Mouse (Mus musculus) frontal cortex, adult 2 months (tissue): ENCODE results near the gene Rgs8. TPM values are rescaled to one million over a fixed set of nuclear protein-coding genes. Genes with fewer than 3 reads are reported as not detected.

Experiments
- DNase-seq, 2 experiments: peaks; one replicate each; pipeline ENCODE4 v3.0.0; 2022; ENCODE audit warnings: low spot score in 1 of 2; ENCODE audit errors: extremely low spot score in 1 of 2
- polyA plus RNA-seq: library from polyadenylated mRNA; depleted of rRNA; stranded (reverse); fragments of >200 nt; gene quantifications from 2 replicates; pipeline ENCODE4 v1.2.3, GENCODE M21; 2012

The Rgs8 gene
- polyA plus RNA-seq, 1 experiment, result 32.9 TPM

DNA sequence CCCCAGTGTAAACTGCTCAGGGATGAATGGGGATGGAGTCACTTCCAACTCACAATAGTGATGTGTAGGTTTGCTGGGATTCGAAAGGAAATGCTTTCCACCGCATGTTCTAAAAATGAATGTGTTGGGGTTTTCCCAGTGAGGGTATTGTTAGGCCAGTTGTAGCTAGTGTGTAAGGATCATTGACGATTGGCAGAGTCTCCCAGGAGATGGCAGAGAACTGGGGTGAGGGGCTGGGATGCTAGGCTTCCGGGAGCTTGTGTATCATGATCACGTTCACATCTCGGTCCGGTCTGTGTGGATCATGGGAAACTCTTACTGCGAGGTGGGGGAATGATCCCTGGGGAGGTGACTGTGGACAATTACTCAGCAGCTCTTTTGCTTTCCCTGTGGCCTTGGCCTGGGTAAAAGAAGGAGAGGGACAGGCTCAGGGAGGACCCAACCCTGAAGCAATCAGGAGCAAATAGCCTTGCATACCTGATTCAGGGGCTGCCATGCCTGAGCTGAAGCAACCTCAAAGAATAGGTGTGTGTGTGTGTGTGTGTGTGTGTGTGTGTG lies 50.1 kb downstream of the Rgs8 start:
- no peak for DNase-seq

DNA sequence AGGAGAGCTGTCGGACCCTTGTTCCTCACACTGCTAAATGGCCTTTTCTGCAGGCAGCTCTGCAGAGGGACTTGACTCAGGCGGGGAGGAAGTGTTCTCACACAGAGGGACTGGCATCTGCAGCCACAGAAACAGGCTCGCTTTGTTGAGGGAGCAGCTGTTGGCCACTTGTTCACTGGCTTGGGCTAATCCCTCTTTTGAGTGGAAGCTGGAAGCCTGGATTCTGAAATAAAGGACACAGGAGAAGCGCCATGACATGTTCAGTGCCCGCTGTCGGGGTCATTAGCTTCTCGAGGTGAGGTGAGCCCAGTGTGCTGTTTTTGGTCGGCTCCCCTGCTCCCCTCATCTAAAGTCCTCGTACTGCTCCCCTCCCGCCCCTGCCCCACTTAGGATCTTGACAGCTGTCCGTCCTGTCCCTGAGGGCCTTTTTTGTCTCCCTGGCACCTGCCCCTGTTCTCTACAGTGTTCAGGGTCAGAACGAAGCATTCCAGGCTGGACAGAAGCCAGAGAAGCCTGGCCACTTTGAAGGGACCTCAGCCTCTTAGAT lies 50.7 kb downstream of the Rgs8 start:
- peak in 1 of 2 experiments; percentile 54 for DNase-seq

DNA sequence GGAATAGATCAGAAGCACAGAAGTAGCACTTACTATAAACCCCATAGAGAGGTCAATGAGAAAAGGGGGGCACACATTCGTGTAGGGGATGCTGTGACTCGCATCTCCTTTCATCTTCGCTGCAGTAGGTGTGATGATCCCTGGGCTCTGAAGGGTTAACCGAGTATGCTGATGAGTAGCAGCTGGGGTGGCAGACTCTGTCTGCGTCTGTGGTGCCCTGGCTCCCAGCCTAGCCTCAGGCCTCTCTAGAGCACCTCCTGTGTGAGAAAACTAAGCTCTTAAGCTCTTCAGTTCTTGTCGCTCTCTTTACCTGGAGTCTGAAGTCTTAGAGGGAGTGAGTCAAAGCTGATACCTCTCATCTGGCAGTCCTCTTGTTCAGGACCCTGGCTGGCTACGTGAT lies 51.3 kb downstream of the Rgs8 start:
- no peak for DNase-seq

DNA sequence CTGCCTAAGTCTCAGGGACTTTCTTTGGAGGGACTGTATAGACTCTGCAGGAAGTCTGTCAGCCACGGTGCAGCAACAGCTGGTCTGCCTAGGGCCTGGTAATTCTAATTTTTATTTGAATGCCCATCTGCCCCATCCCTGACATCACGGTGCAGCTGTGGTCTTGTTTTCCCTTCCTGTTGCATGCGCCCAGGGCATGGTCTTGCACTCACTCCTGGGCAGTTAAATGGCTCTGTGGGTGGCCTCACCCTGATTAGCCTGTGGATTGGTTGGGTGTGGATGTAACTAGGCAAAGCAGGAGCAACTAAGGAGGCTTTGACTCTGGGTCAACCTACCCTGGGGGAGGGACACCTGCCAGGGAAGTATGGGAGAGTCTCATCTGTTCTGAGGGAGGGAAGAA lies 52.2 kb downstream of the Rgs8 start:
- DNase-seq, result no peak

DNA sequence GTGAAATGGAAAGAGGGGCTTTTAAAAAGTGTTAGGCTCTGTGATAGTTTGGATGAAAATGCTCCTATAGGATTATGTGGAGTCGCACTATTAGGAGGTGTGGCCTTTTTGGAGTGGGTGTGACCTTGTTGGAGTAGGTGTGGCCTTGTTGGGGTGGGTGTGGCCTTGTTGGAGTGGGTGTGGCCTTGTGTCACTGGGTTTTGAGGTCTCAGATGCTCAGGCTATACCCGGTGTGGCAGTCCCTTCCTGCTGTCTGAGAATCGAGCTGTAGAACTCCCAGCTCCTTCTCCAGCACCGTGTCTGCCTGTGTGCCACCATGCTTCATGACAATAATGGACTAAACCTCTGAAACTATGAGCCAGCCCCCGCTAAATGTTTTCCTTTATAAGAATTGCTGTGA lies 55.8 kb downstream of the Rgs8 start:
- no peak for DNase-seq

DNA sequence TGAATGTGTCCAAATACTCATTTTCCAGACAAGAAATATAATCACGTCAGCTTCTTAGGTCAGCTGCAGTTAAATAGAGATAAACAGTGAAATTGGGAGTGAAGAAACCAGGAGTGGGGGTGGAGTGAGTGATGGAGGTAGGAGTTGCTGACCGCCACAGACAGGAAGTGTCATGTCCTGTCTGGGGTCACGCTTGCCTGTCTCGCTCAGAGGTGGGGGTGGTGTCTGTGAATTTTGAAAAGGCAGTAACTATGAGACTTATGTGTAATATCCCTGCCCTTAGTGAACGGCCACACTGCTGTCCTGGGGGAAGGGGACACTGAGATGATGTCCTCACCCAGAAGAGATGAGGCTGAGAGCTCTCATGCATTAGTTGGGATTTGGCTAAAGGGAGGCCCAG lies 56.6 kb downstream of the Rgs8 start:
- DNase-seq, result no peak

DNA sequence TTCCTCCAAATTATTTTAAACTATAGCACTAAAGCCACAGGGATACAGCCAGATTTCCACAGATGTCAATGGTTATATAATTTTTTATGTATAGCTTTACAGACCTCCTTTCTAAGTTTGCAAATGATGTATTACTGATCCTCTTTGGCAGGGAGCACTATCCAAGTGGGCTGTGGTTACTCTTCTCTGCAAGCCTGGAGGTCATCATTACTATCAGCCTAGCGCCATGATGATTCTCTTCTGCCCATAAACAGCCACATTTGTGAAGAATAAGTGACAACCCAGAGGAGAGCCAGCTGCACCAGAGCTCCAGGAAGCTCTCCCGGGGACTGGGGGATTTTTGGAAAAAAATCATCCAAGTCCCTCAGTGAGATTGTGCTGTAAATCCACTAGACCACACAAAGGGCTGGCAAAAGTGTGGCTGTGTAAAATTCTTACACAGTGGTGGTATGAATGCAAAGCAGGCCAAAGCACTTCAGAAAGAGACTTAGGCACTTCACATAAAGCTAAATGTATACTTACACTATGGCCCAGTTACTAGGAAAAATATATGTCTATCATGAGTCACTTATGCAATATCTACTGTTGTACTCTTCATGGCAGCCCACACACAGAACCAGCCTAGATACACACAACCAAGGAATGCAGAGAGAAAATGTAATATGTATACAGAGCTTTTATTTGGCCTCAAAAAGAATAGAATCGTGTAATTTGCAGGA lies 58.9 kb downstream of the Rgs8 start:
- DNase-seq, result no peak

DNA sequence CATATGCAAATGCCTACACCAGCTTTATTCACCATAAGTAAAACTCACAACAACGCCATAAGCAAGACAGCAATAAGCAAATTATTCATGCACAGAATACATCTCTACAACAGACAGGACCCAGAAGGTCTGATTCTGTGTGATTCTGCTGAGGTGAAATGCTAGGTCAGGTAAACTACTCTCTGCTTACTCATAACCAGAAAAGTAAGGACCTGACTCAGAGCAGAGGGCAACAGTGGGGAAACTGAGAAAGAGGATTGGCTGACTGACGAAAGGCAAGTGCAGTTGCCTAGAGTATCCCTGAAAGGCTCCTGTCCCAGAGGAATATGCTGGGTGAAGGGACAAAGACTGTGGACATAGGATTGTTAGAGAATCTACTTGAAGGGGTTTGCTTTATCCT lies 59.8 kb downstream of the Rgs8 start:
- DNase-seq, result no peak

DNA sequence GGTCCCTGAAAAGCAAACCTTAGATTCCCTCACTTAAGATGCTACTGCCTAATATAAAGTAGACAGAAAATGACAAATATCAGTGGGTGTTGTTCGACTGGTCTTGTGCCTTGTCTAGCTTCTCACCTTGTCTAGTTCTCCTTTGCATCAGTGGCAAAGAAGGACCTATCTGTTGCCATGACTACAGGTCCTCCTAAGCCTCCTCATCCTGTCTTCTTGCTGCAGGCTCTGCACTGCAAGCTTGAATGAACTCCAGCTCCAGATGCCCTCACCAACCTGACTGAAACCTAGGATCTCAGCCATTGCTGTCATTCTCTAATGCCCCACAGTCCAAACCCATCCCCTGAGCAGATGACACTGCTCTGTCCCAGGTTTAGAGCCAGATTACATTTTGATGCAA lies 65.2 kb downstream of the Rgs8 start:
- no peak for DNase-seq

DNA sequence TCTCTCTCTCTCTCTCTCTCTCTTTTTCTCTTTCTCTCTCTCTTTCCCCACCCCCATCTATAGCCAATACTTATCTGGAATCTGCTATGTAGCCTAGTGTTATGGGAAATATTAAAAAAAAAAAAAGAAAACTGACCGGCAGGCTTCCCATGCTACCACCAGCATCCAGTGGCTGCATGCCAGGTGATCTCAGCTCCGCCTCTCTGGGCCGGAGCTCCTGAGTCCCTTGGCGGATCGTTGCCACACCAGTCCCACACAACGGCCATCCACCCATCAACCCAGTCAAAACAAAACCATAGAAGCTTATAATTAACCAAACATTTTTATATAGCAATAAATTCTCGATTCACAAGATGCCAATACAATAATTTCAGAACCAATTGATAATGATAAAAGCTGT lies 68.1 kb downstream of the Rgs8 start:
- no peak for DNase-seq

DNA sequence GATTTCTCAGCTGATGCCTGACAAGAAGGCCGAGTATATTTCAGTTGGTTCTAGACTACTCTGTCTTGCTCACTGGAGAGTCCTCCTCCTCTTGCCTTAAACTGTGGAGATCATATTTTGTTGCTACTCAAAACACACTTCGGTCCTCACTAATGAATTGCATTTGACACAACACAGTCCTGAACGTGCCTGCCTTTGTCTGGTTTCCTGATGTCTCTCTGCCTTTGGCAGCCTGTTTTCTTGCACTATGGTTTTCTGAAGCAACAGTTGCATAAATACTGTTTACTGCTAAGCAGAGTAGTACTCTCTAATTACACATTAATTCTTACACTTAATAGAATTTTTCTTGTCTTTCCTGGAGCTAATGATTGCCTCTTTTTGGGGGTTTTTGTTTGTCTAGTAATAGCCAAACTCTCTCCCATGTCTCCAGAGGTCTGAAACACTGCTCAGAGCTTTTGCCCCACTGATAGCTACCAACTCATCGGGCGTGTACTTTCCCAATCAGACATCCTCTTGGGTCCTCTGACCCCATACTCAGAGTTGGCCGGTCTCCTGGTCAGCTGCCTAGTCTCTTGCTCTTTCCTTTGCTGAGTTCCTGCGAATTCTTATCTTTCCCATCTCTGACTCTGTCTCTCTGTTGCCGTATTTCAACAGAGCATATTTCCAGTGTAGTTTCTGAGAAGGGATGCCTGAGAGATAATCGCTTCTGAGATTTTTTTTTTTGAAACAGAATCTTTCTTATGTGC lies 68.9 kb downstream of the Rgs8 start:
- no peak for DNase-seq

DNA sequence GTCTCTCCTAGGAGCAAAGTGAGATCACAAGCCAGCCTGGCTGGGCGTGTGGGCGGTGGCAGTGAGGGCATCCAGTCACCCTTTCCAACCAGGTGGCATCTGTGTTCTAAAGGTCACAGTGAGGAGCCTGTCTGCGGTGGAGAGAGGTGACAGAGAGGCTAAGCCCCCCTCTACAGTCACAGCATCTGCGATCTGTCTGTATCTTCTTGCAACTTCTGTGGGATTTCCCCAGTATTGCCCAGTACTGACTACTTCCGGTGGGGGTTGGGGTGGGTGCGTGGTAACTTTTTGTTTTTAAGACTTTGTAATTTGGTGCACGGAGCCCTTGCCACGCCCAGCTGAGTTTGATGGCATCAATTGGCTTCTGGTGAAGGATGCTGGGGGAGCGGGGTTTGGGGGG lies 70.6 kb downstream of the Rgs8 start:
- DNase-seq, result no peak

DNA sequence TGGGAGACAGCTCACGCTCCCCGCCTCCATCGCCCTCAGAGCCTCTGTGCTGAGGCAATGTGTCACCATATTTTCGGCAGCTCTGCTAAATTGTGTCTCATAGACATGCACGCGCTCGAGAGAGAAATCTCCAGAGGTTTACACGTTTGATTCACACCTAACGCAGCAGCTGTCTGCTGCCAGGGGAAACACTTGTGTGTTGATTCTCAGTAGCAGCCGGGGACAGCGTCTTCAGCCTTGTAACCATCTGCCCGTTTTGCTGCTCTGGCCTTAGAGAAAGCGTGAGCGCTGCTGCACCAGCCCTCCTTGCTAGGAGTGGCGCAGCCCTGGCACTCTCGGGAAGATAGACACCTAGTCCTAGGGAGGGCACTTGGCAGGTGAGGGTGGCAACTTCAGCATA lies 73.8 kb downstream of the Rgs8 start:
- DNase-seq, result no peak

DNA sequence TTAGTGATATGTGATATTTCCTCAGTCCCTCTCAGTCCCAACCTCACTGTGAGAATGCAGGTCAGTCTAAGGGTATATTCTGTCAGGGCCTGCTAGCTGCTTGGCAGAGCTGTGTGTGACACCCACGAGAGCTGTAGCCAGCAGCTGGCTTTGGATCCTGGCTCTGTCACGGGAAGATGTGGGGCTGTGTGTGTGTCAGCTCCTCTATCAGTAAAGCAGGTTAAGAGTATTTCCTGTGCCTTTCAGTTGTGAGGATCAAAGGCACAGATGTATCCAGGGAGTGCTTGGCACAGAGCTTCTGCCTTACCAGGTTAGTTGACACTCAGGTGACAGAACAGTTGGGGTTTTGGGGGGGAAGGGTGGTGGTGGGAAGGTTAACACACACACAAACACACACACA lies 77.0 kb downstream of the Rgs8 start:
- no peak for DNase-seq

DNA sequence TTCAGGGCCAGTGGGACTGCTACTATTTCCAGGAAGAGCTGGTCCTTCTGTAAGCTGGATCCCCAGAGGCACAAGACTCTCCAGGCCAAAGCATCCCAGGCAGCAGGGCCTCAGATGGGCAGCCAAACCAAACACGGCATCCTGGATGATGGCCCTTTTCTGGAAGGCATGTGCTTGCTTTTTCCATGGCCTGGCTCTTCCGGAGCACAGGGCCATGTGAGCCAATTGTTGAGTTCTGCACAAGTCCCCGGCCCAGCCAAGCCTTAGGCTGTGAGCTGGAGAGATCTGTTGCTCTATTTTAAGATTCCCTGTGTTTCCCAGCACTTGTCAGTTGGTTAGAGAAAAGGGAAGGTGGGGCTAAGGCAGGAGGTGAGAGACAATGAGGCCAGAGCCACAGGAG lies 77.8 kb downstream of the Rgs8 start:
- DNase-seq, result no peak

DNA sequence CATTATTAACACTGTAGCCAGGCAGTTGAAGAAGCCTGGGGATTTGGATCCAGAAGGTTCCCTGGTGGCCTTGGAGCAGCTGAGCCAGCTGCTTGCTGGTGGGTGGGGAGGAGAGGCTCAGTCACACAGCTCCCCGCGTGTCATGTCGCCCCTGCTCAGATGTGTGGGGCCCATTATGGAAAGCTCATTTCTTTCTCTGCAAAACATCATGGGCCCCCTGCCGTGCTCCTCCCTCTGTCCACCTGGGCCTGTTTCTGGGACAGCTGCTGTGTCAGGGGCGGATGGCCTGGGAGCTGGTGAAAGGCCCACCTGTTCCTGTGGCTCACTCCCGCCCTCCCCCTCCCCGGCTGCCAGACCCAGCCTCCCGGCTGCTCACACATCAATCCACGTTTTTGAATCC lies 80.4 kb downstream of the Rgs8 start:
- DNase-seq, result no peak

DNA sequence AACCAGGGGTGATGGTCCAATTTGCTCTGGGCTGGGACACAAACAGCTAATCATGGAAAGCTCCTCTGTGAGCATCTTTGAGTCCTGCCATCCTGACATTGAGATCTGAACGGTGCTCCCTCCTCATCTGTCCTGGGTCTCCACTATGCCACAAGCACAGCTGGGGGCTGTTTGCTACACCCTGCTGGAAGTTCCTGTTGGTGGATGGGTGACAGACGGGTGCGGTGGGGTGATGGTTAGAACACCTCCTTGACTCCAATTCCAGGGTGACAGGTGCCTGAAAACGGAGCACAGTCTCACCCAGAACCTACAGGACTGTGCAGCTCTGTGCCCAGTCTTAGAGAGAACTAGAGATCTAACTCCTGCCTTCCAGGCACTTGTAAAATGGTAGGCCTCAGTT lies 82.0 kb downstream of the Rgs8 start:
- DNase-seq, result no peak

DNA sequence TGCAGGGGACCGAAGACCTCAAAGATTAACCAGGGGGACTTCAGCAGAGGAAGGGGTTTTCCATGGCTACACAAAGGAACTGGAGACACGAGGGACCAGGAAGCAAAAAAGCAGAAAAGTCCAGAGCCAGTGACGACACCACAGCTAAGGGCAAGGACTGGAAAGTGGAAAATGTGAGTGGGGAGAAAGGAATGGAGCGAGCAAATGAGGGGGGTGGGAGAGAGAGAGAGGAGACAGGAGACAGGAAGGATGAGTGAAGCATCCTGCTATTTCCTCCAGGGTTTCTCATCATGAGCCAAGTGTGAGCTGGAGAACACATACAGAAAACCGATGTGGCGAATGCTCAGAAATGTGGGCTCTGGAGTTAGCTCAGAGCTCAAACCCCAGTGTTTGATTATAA lies 83.3 kb downstream of the Rgs8 start:
- no peak for DNase-seq

DNA sequence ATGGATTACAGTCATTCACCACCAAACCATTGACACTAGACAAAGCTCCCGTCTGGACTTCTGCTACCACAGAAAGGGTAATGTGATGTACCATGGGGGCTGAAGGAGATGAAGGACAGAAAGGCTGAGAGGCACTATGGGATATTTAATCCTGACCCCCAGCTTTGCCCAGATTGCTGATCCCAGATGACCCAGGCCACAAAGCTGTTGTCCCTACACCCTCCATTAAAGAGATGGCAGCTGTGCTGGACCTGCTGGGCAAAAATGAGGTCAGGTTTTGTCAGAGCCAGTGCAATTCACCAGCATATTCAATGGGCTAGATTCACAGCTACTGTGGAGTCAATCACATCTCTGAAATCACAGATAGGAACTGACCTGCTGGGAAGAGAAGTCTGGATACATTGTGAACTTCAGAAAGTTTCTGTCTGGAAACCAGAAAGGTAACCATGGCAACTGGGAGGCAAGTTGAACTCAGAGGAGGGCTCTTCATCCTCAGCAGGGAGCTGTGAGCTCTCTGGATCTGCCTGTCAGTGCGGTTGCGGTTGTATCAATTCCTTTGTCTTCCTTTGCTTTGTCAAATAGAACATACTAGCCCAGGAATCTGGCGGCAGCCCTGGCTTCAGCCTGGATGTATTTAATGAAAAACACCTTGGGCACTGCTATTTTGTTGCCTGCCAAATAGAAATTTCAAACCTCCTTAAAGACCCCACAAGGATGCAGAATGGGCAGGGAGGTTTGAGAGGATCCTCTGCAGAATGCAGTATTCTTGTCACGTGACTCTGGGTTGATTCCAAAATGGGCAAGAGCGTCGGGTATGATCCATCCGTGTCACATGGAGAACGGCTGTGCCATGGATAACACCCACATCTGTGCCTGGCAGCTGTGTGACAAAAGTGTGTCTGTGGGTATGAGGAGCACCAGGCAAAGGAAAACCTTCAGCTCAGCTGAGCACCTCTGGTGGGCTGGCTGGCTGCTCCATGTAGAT lies 84.6 kb downstream of the Rgs8 start:
- no peak for DNase-seq

DNA sequence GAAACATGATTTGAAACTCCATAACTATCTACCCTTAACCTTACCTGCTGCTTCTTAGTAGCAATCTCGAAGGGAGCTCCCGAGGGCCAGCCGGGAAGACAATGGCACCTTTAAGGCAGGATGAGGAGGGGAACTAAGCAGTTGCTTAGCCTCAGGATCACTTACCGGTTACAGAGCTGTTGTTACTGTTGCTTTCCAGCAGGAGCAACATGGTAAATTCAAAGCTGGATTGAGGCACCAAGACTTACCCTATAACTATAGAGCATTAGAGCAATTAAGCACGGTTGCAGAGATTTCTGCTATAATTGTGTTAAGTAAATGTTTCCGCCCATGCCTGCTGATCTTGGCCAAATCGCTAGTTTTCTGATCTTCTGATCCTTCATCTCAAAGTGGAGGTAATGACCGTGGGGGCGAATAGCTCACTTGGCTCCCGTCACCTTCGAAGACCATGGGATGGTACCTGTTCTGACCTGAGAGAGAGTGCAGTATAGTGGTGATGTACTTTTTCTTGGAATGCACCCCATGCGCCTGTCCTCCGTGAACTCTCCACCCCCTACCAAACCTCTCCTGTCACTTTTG lies 86.7 kb downstream of the Rgs8 start:
- no peak for DNase-seq
